In genomic region chr8:46503072-46503695, GRCm38 (mm10) we compare ENCODE assay signal across 9 mouse cellular contexts. TPM values are rescaled to one million over a fixed set of nuclear protein-coding genes. Genes with fewer than 3 reads are reported as not detected.
A peak's percentile ranks its signal among the peaks of the same experiment; 100 is the strongest.
DNase-seq lines count a peak whose midpoint lies in the region; ATAC-seq and TF ChIP-seq lines count a peak whose summit lies in the region.
"Had no signal": no experiment of that assay in that cellular context is flagged by ENCODE, and none has a peak within 500 bp of the region (broad histone marks: within the 10 kb centered on the region; RNA-seq: fewer than 3 reads in every experiment).

No protein-coding gene starts in this region.

- 59% methylated on average over 12 of the region's 12 CpGs for WGBS in heart, adult 2 months
- 80% methylated on average over 12 of the region's 12 CpGs for WGBS in heart, embryonic 16.5 days
- WGBS in liver, postnatal 0 days (ENCODE audit: insufficient replicate concordance) = 80% methylated on average over 12 of the region's 12 CpGs

- TF ChIP-seq POLR2A in heart, adult 2 months (IDR thresholded peaks at IDR 0.05; ENCODE audit: insufficient read depth, low read depth, low read length) = no peak
- TF ChIP-seq POLR2A in cortical plate, adult 2 months (IDR thresholded peaks at IDR 0.05; ENCODE audit: extremely low read depth, insufficient read depth, low read length) = no peak

- no peak for TF ChIP-seq EP300 in heart, adult 2 months (IDR thresholded peaks at IDR 0.05; ENCODE audit: insufficient read depth, low read depth, low read length)
- no peak for TF ChIP-seq EP300 in liver, postnatal 0 days (IDR thresholded peaks at IDR 0.05; ENCODE audit: low read depth)

- H3K9ac ChIP-seq in heart, adult 2 months (ENCODE audit: low read depth, low read length) = no peak overlapping the region
- no peak overlapping the region for H3K9ac ChIP-seq in heart, embryonic 16.5 days (ENCODE audit: low read length)
- H3K9ac ChIP-seq in liver, postnatal 0 days (replicated peaks) = peak overlapping the region; percentile 46; the same call in 1 of the 2 replicates

- no peak for DNase-seq in heart, adult 2 months
- no peak for DNase-seq in heart, postnatal 14 days
- no peak for DNase-seq in liver, postnatal 0 days
- no peak for DNase-seq in right cerebral cortex, adult 18-20 months
- DNase-seq in left cerebral cortex, adult 8-10 months (ENCODE audit: low spot score in 2 of 2) = no peak
- no peak for DNase-seq in lung, postnatal 10 days

- peak overlapping the region; percentile 41 for H3K27ac ChIP-seq in heart, adult 2 months
- no peak overlapping the region for H3K27ac ChIP-seq in cortical plate, adult 2 months (ENCODE audit: insufficient read depth, low read length)
- H3K27ac ChIP-seq in heart, embryonic 16.5 days (ENCODE audit: low read length) = no peak overlapping the region
- peak overlapping the region; percentile 46 for H3K27ac ChIP-seq in liver, postnatal 0 days (ENCODE audit: low read depth)

- H3K4me2 ChIP-seq in heart, embryonic 16.5 days (ENCODE audit: low read depth, low read length) = peak overlapping the region; percentile 10; the same call in 1 of the 2 replicates
- H3K4me2 ChIP-seq in liver, postnatal 0 days (ENCODE audit: low read depth, low read length) = no peak overlapping the region; the same call in 1 of the 2 replicates

- no peaks in the 10 kb centered on the region for H3K27me3 ChIP-seq in heart, adult 2 months (ENCODE audit: control insufficient read depth, insufficient read depth, low read length)
- no peaks in the 10 kb centered on the region for H3K27me3 ChIP-seq in heart, embryonic 16.5 days (ENCODE audit: control insufficient read depth, insufficient read depth, low read length)
- H3K27me3 ChIP-seq in liver, postnatal 0 days (ENCODE audit: insufficient read depth, low read length) = no peaks in the 10 kb centered on the region

- intact Hi-C loops in heart, adult 2 months (cut with DNase I) = no loop called here
- intact Hi-C loops in heart, postnatal 14 days (cut with DNase I) = no loop called here

- H3K9me3 ChIP-seq in heart, embryonic 16.5 days (replicated peaks; ENCODE audit: control insufficient read depth, low read length) = no peaks in the 10 kb centered on the region
- no peaks in the 10 kb centered on the region for H3K9me3 ChIP-seq in liver, postnatal 0 days (ENCODE audit: low read length)

- no peak for TF ChIP-seq CTCF in heart, adult 2 months (IDR thresholded peaks at IDR 0.05)
- no peak for TF ChIP-seq CTCF in cortical plate, adult 2 months (IDR thresholded peaks at IDR 0.05; ENCODE audit: extremely low read depth, insufficient read depth, low read length)
- TF ChIP-seq CTCF in liver, postnatal 0 days (IDR thresholded peaks at IDR 0.05; ENCODE audit: low read depth) = no peak

- H3K4me3 ChIP-seq in heart, adult 2 months = no peak overlapping the region
- H3K4me3 ChIP-seq in cortical plate, adult 2 months (ENCODE audit: insufficient read depth, low read length) = peak overlapping the region; percentile 2; the same call in 1 of the 2 replicates
- H3K4me3 ChIP-seq in heart, embryonic 16.5 days (ENCODE audit: low read length) = peak overlapping the region; percentile 2; the same call in 1 of the 2 replicates
- no peak overlapping the region for H3K4me3 ChIP-seq in liver, postnatal 0 days (ENCODE audit: low read depth, low read length)
- H3K4me3 ChIP-seq: erythroblast, embryonic 14.5 days had no signal

- ATAC-seq in heart, embryonic 16.5 days (replicated peaks; ENCODE audit: extremely low read depth, insufficient read depth, low FRiP score) = no peak
- no peak for ATAC-seq in liver, postnatal 0 days

- no peaks in the 10 kb centered on the region for H3K79me2 ChIP-seq in heart, adult 2 months (replicated peaks; ENCODE audit: control insufficient read depth, insufficient read depth, low read length)

- H3K36me3 ChIP-seq in heart, adult 2 months (ENCODE audit: control insufficient read depth, insufficient read depth, low read length) = peaks cover 5% of the 10 kb centered on the region
- peaks cover 24% of the 10 kb centered on the region for H3K36me3 ChIP-seq in heart, embryonic 16.5 days (ENCODE audit: control insufficient read depth, insufficient read depth)
- peaks cover 59% of the 10 kb centered on the region for H3K36me3 ChIP-seq in liver, postnatal 0 days (replicated peaks; ENCODE audit: insufficient read depth, low read length)

- H3K4me1 ChIP-seq in heart, adult 2 months (ENCODE audit: control insufficient read depth, insufficient read depth, low read length) = peaks cover 17% of the 10 kb centered on the region
- peaks cover 3% of the 10 kb centered on the region for H3K4me1 ChIP-seq in cortical plate, adult 2 months (ENCODE audit: control insufficient read depth, insufficient read depth, low read length)
- H3K4me1 ChIP-seq in heart, embryonic 16.5 days (ENCODE audit: control insufficient read depth, insufficient read depth, low read length) = peaks cover 35% of the 10 kb centered on the region
- H3K4me1 ChIP-seq in liver, postnatal 0 days (ENCODE audit: insufficient read depth) = peaks cover 39% of the 10 kb centered on the region

RNA-seq across cellular contexts. Expression of gene Acsl1, which starts 32.3 kb away (rescaled TPM):
- 100 to 1,000 TPM; 774 to 911 TPM for total RNA-seq in heart, adult 2 months (2021)
- 330 and 577 TPM in 2 replicates for polyA plus RNA-seq in heart, adult 2 months (2012; rRNA removed)
- 100 to 1,000 TPM; 846 to 852 TPM for total RNA-seq in heart, postnatal 14 days (2021)
- polyA plus RNA-seq in cortical plate, adult 2 months (2012; rRNA removed) = 49.4 and 52.2 TPM in 2 replicates
- polyA plus RNA-seq in heart, embryonic 16.5 days (2015; fragmentation: Nextera tagmentation; extraction: Ambion mirVana) = 88.1 and 94.7 TPM in 2 replicates
- 428 and 466 TPM in 2 replicates for polyA plus RNA-seq in liver, postnatal 0 days (2015; fragmentation: Nextera tagmentation; extraction: Ambion mirVana)
- total RNA-seq in left cerebral cortex, adult 8-10 months (2022) = 10 to 100 TPM; 50.1 to 55.8 (median 53.3) TPM

RNA-seq across cellular contexts. Expression of gene Cenpu, which starts 48.6 kb away (rescaled TPM):
- under 1 TPM; 0.30 to 0.73 TPM for total RNA-seq in heart, adult 2 months (2021)
- polyA plus RNA-seq in heart, adult 2 months (2012; rRNA removed) = 0.21 and 0.50 TPM in 2 replicates
- 1 to 10 TPM; 1.3 to 1.4 TPM for total RNA-seq in heart, postnatal 14 days (2021)
- polyA plus RNA-seq in cortical plate, adult 2 months (2012; rRNA removed) = 1.9 and 3.2 TPM in 2 replicates
- 9.7 and 9.9 TPM in 2 replicates for polyA plus RNA-seq in heart, embryonic 16.5 days (2015; fragmentation: Nextera tagmentation; extraction: Ambion mirVana)
- polyA plus RNA-seq in liver, postnatal 0 days (2015; fragmentation: Nextera tagmentation; extraction: Ambion mirVana) = 8.2 and 9.7 TPM in 2 replicates
- total RNA-seq in left cerebral cortex, adult 8-10 months (2022) = 1 to 10 TPM; 2.1 to 5.7 (median 3.1) TPM

Comparison
In these comparisons a context has a peak if more than half of its experiments do, and no peak if none do; other contexts are left out.
1. H3K27ac ChIP-seq: peak in heart, adult 2 months (single experiment) and liver, postnatal 0 days (single experiment); none in cortical plate, adult 2 months (single experiment) and heart, embryonic 16.5 days (single experiment).
2. H3K4me3 ChIP-seq: peak in cortical plate, adult 2 months (single experiment) and heart, embryonic 16.5 days (single experiment); none in heart, adult 2 months (single experiment) and liver, postnatal 0 days (single experiment).